14 mouse cellular contexts compared by ENCODE assay signal in the genomic region with DNA sequence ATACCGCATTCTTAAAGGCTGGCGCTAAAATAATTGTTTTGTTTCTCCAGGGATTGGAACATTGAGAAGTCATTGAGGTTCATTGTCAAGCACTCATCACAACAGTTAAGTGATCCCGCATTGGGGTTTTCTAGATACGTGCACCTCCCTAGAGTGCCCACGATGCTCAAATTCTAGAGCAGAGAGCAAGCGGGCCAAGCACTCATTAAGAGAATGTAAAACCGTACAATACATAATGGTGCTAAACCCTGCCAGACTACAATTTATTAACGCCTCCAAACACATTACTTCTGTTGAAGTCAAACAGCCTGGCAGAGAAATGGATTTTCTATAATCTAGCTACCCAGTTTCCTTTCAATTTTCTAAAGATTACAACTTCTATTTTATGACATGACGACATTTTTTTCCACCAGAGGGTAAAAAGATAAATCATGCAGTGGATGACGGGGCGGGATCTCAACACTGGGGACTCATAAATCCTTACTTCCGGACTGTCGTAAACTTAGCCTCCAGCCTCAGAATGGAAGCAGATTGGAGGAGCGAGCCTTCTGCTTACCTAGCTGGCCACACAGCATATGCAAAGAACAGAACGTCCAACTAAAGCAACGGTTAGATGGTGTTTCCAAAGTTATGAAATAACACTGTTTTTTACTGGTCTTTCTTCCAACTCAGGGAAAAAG.
DNase-seq lines count a peak whose midpoint lies in the region; ATAC-seq lines count a peak whose summit lies in the region.
"Had no signal": no experiment of that assay in that cellular context is flagged by ENCODE, and none has a peak within 500 bp of the region (broad histone marks: within the 10 kb centered on the region; RNA-seq: fewer than 3 reads in every experiment).

No protein-coding gene starts in this region.

- ATAC-seq in limb, embryonic 12.5 days (ENCODE audit: insufficient number of reproducible peaks, insufficient read depth, low FRiP score, low TSS enrichment, low read depth), result peak; percentile 68; the same call in 1 of the 2 replicates
- no peak for ATAC-seq in inflammation-experienced regulatory T-cells, adult 6 months

- no peaks in the 10 kb centered on the region for H3K36me3 ChIP-seq in limb, embryonic 12.5 days
- H3K36me3 ChIP-seq: G1E; heart, embryonic 10.5 days; hindbrain, embryonic 10.5 days had no signal

- WGBS in limb, embryonic 12.5 days, result 46% methylated on average over 16 of the region's 16 CpGs

- H3K27ac ChIP-seq in limb, embryonic 12.5 days, result no peak overlapping the region
- H3K27ac ChIP-seq: heart, embryonic 10.5 days; hindbrain, embryonic 10.5 days; layer of hippocampus, adult 2 months had no signal

- H3K4me3 ChIP-seq in limb, embryonic 12.5 days (replicated peaks), result no peak overlapping the region
- H3K4me3 ChIP-seq: erythroblast, embryonic 14.5 days; heart, embryonic 10.5 days; hindbrain, embryonic 10.5 days; layer of hippocampus, adult 2 months had no signal

- H3K4me1 ChIP-seq in limb, embryonic 12.5 days (replicated peaks), result 0 out of 2 replicates have a peak, but pooled peaks cover 3% of the 10 kb centered on the region
- H3K4me1 ChIP-seq: heart, embryonic 10.5 days; hindbrain, embryonic 10.5 days had no signal

- H3K27me3 ChIP-seq in limb, embryonic 12.5 days, result no peaks in the 10 kb centered on the region

- no peak overlapping the region for H3K9ac ChIP-seq in limb, embryonic 12.5 days (replicated peaks)

- peak; percentile 27 to 67 for DNase-seq in adrenal gland, adult (ENCODE audit: inconsistent age in 2 of 2, low spot score in 1 of 2)
- no peak for DNase-seq in adrenal gland, postnatal 4 days (ENCODE audit: low spot score in 2 of 2)
- peak; percentile 8 for DNase-seq in 3T3-L1 (ENCODE audit: low read depth, low spot score)
- peak; percentile 31 for DNase-seq in embryo, embryonic 11.5 days (ENCODE audit: low read depth, low spot score)
- DNase-seq in cerebellum, postnatal 10 days, result no peak
- no peak for DNase-seq in cerebellum, postnatal 4 days (ENCODE audit: low spot score in 2 of 2)
- DNase-seq: cerebellum, postnatal 14 days had no signal

- H3K9me3 ChIP-seq in limb, embryonic 12.5 days, result no peaks in the 10 kb centered on the region
- H3K9me3 ChIP-seq: heart, embryonic 10.5 days; hindbrain, embryonic 10.5 days had no signal

- H3K4me2 ChIP-seq in limb, embryonic 12.5 days, result peak overlapping the region; percentile 13; the same call in 1 of the 2 replicates

Comparison
In these comparisons a context has a peak if more than half of its experiments do, and no peak if none do; other contexts are left out.
1. DNase-seq: peak in adrenal gland, adult (2 of 2), 3T3-L1 (single experiment) and embryo, embryonic 11.5 days (single experiment); none in adrenal gland, postnatal 4 days (0 of 2), cerebellum, postnatal 10 days (0 of 2) and cerebellum, postnatal 4 days (0 of 2).